Mouse (Mus musculus) MEL (cell line): ENCODE measurements at regions not wholly inside any gene's neighbourhood (a gene's known extent, or its start where the extent isn't known, plus 50 kb on each side); places are given as distances from the start of the nearest gene placed in this dataset.

Source experiments
- DNase-seq: peaks from one replicate; pipeline ENCODE4 v3.0.0; 2011; ENCODE audit warnings: low read depth, low spot score
- H3K27ac ChIP-seq: 2 replicates; pipeline ENCODE4 v1.5.1; 2012; ENCODE audit warnings: low read depth, mild to moderate bottlenecking, control low read depth, low read length, moderate library complexity; ENCODE audit not compliant: control insufficient read depth
- H3K27me3 ChIP-seq, 2 experiments: fragments of 150-350 bp in 1 of 2; sonication (generic) in 1 of 2; 2 replicates each; pipeline ENCODE4 v1.6.1; 2012; ENCODE audit warnings: low read length in 2 of 2, mild to moderate bottlenecking in 2 of 2, improper control_type of control experiment in 1 of 2, moderate library complexity in 1 of 2; ENCODE audit not compliant: insufficient read depth in 2 of 2, control insufficient read depth in 1 of 2
- H3K36me3 ChIP-seq, 2 experiments: 2 replicates each; pipeline ENCODE4 v1.6.1; 2012 to 2014; ENCODE audit warnings: low read length in 2 of 2, improper control_type of control experiment in 1 of 2, inconsistent platforms in 1 of 2, mild to moderate bottlenecking in 1 of 2; ENCODE audit not compliant: insufficient read depth in 2 of 2, control insufficient read depth in 1 of 2
- H3K4me1 ChIP-seq, 2 experiments: fragments of 150-350 bp in 1 of 2; sonication (generic) in 1 of 2; 2 replicates each; pipeline ENCODE4 v1.6.1; 2012; ENCODE audit warnings: low read length in 2 of 2, improper control_type of control experiment in 1 of 2, mild to moderate bottlenecking in 1 of 2; ENCODE audit not compliant: insufficient read depth in 2 of 2, control insufficient read depth in 1 of 2
- H3K4me3 ChIP-seq, 2 experiments: fragments of 150-350 bp in 1 of 2; sonication (generic) in 1 of 2; 2 replicates each; pipeline ENCODE4 v1.5.1; 2012; ENCODE audit warnings: low read depth in 2 of 2, low read length in 2 of 2, mild to moderate bottlenecking in 2 of 2, moderate library complexity in 2 of 2, control low read depth in 1 of 2, improper control_type of control experiment in 1 of 2; ENCODE audit not compliant: control insufficient read depth in 1 of 2, insufficient read depth in 1 of 2
- H3K79me2 ChIP-seq: 2 replicates; pipeline ENCODE4 v1.6.1; 2012; ENCODE audit warnings: mild to moderate bottlenecking, low read length, moderate library complexity; ENCODE audit not compliant: control insufficient read depth, poor library complexity, insufficient read depth
- H3K9ac ChIP-seq: 2 replicates; pipeline ENCODE4 v1.6.1; 2012; ENCODE audit warnings: low read depth, mild to moderate bottlenecking, control low read depth, low read length, moderate library complexity; ENCODE audit not compliant: control insufficient read depth, poor library complexity, severe bottlenecking
- H3K9me3 ChIP-seq: fragments of 150-350 bp; sonication (generic); replicated peaks from 2 replicates; pipeline ENCODE4 v1.6.1; 2012; ENCODE audit warnings: mild to moderate bottlenecking, low read length, improper control_type of control experiment, moderate library complexity; ENCODE audit not compliant: insufficient read depth
- CHD2 ChIP-seq: IDR thresholded peaks from 2 replicates; pipeline ENCODE4 v1.6.1; 2011; ENCODE audit warnings: low read length, improper control_type of control experiment
- ELF1 ChIP-seq: IDR thresholded peaks from 2 replicates; pipeline ENCODE4 v1.6.1; 2014; ENCODE audit warnings: low read depth, mild to moderate bottlenecking, inconsistent platforms, low read length, improper control_type of control experiment, moderate library complexity
- GATA1 ChIP-seq: IDR thresholded peaks from 2 replicates; pipeline ENCODE4 v1.6.1; 2011; ENCODE audit warnings: low read depth, low read length, improper control_type of control experiment
- JUND ChIP-seq: IDR thresholded peaks from 2 replicates; pipeline ENCODE4 v1.6.1; 2011; ENCODE audit warnings: low read depth, mild to moderate bottlenecking, improper control_type of control experiment, low read length
- MAX ChIP-seq: IDR thresholded peaks from 2 replicates; pipeline ENCODE4 v1.6.1; 2011; ENCODE audit warnings: low read length, improper control_type of control experiment
- MAZ ChIP-seq: IDR thresholded peaks from 2 replicates; pipeline ENCODE4 v1.6.1; 2012; ENCODE audit warnings: low read depth, mild to moderate bottlenecking, inconsistent platforms, low read length, improper control_type of control experiment
- MXI1 ChIP-seq: IDR thresholded peaks from 2 replicates; pipeline ENCODE4 v1.6.1; 2011; ENCODE audit warnings: mild to moderate bottlenecking, low read depth, low read length, improper control_type of control experiment
- MYB ChIP-seq: IDR thresholded peaks from 2 replicates; pipeline ENCODE4 v1.6.1; 2011; ENCODE audit warnings: mild to moderate bottlenecking, low read depth, low read length, improper control_type of control experiment
- MYC ChIP-seq: IDR thresholded peaks from 2 replicates; pipeline ENCODE4 v1.6.1; 2011; ENCODE audit warnings: low read depth, mild to moderate bottlenecking, low read length, improper control_type of control experiment, moderate library complexity
- NELFE ChIP-seq: IDR thresholded peaks from 2 replicates; pipeline ENCODE4 v1.6.1; 2011; ENCODE audit warnings: low read depth, low read length, improper control_type of control experiment
- POLR2A ChIP-seq, 2 experiments: IDR thresholded peaks; 2 replicates each; pipeline ENCODE4 v1.6.1; 2011 to 2012; ENCODE audit warnings: low read length in 2 of 2, mild to moderate bottlenecking in 2 of 2, control low read depth in 1 of 2, improper control_type of control experiment in 1 of 2, low read depth in 1 of 2, moderate library complexity in 1 of 2; ENCODE audit not compliant: control insufficient read depth in 1 of 2, insufficient read depth in 1 of 2, poor library complexity in 1 of 2
- POLR2AphosphoS2 ChIP-seq: IDR thresholded peaks from 2 replicates; pipeline ENCODE4 v1.6.1; 2011; ENCODE audit warnings: low read length, improper control_type of control experiment
- POLR2AphosphoS5 ChIP-seq: IDR thresholded peaks from 2 replicates; pipeline ENCODE4 v1.6.1; 2012; ENCODE audit warnings: low read depth, borderline replicate concordance, mild to moderate bottlenecking, inconsistent platforms, low read length, moderate library complexity, mixed read lengths
- RCOR1 ChIP-seq: IDR thresholded peaks from 2 replicates; pipeline ENCODE4 v1.6.1; 2012; ENCODE audit warnings: low read depth, mild to moderate bottlenecking, inconsistent platforms, low read length, improper control_type of control experiment
- SMC3 ChIP-seq: IDR thresholded peaks from 2 replicates; pipeline ENCODE4 v1.6.1; 2011; ENCODE audit warnings: low read depth, low read length, improper control_type of control experiment
- TAL1 ChIP-seq: IDR thresholded peaks from 2 replicates; pipeline ENCODE4 v1.6.1; 2012; ENCODE audit warnings: mild to moderate bottlenecking, inconsistent platforms, low read length, moderate library complexity, mixed read lengths
- TCF12 ChIP-seq: IDR thresholded peaks from 2 replicates; pipeline ENCODE4 v1.6.1; 2014; ENCODE audit warnings: low read depth, mild to moderate bottlenecking, inconsistent platforms, low read length, improper control_type of control experiment, moderate library complexity
- USF1 ChIP-seq: IDR thresholded peaks from 2 replicates; pipeline ENCODE4 v1.6.1; 2014; ENCODE audit warnings: low read depth, mild to moderate bottlenecking, inconsistent platforms, low read length, improper control_type of control experiment, moderate library complexity
- ZMIZ1 ChIP-seq: IDR thresholded peaks from 2 replicates; pipeline ENCODE4 v1.6.1; 2012; ENCODE audit warnings: low read depth, mild to moderate bottlenecking, inconsistent platforms, low read length, improper control_type of control experiment, moderate library complexity

DNA sequence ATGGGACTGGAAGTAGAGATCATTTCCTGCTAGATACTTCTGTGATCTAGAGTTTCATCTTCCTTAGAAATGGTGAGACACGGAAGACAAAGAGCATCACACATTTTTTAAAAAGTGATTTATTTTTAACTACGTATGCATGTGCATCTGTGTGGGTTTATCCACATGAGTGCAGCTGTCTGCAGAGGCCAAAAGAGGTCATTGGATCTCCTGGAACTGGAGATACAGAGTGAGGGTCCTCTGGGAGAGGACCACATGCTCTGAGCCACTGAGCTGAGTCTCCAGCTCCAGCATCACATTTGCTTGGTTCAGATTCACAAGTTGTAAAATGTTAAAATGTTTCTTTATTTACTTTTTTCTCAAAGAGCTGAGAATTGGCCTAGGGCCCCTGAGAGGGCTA lies 166.1 kb downstream of the Gas1 start:
- no peak overlapping the region for H3K4me3 ChIP-seq
- no peak overlapping the region for H3K9ac ChIP-seq
- no peaks in the 10 kb centered on the region for H3K9me3 ChIP-seq
- H3K79me2 ChIP-seq = no peaks in the 10 kb centered on the region
- H3K36me3 ChIP-seq = no peaks in the 10 kb centered on the region
- no peaks in the 10 kb centered on the region for H3K4me1 ChIP-seq
- no peak overlapping the region for H3K27ac ChIP-seq
- no peak for TF ChIP-seq MAX
- no peak for TF ChIP-seq SMC3
- TF ChIP-seq POLR2AphosphoS2 = no peak
- TF ChIP-seq NELFE = no peak
- TF ChIP-seq USF1 = no peak
- no peak for TF ChIP-seq ZMIZ1
- no peak for TF ChIP-seq JUND
- TF ChIP-seq POLR2AphosphoS5 = no peak
- no peak for TF ChIP-seq MYC
- no peak for TF ChIP-seq GATA1
- no peak for TF ChIP-seq POLR2A (IDR thresholded peaks at IDR 0.05; ENCODE audit: control insufficient read depth in 1 of 2, insufficient read depth in 1 of 2, low read depth in 1 of 2, low read length in 2 of 2, poor library complexity in 1 of 2)
- H3K27me3 ChIP-seq = no peaks in the 10 kb centered on the region
- DNase-seq = no peak

DNA sequence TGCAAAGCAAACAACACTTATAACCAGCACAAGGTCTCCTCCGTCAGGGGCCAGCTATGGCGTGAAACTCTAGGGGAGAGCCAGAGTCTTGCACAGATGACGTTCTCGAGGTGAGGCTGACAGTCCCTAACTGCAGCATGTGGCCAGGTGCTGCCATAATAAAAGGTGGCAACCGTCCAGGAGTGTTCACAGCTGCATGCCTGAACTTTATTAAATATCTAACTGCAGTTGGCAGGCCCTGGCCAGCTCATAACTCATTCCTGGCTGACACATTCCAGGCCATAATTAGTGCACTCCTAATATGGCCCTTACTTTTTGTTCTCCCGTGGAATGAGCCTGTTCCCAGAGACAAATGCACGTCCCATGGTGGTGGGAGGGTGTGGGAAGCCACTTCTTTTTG lies 169.6 kb downstream of the Gas1 start:
- H3K9ac ChIP-seq = no peak overlapping the region
- no peaks in the 10 kb centered on the region for H3K9me3 ChIP-seq
- no peaks in the 10 kb centered on the region for H3K36me3 ChIP-seq
- TF ChIP-seq MYC (no peak), POLR2A (IDR thresholded peaks at IDR 0.05; ENCODE audit: control insufficient read depth in 1 of 2, insufficient read depth in 1 of 2, low read depth in 1 of 2, low read length in 2 of 2, poor library complexity in 1 of 2) (no peak)
- TF ChIP-seq, all 39 proteins: peak for 0
- H3K4me1 ChIP-seq = no peaks in the 10 kb centered on the region
- DNase-seq = no peak
- no peaks in the 10 kb centered on the region for H3K27me3 ChIP-seq
- H3K79me2 ChIP-seq = no peaks in the 10 kb centered on the region
- no peak overlapping the region for H3K27ac ChIP-seq
- no peak overlapping the region for H3K4me3 ChIP-seq

DNA sequence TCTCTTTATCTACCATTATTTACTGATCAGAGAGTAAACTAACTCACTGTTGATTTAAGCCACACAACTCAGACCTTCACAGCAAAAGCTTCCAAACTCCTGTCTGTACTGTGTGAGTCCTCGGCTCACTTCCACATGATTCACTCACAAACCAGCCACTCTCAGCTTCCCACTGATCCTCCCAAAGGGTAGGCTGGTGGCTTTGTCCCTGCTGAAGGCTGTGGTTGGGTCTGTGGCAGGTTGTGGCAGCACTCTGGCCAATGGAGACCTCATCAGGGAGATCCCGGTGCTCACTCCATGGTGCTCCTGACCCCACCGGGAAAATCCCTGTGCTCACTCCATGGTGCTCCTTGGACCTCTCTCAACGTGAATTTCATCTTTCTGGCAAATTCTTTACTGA lies 170.1 kb downstream of the Gas1 start:
- Histone ChIP-seq H3K27ac (no peak overlapping the region), H3K4me3 (no peak overlapping the region), H3K36me3 (no peaks in the 10 kb centered on the region), H3K27me3 (no peaks in the 10 kb centered on the region), H3K79me2 (no peaks in the 10 kb centered on the region), H3K4me1 (no peaks in the 10 kb centered on the region), H3K9ac (no peak overlapping the region), H3K9me3 (no peaks in the 10 kb centered on the region)
- no peak for TF ChIP-seq MAZ
- no peak for TF ChIP-seq CHD2
- TF ChIP-seq MAX = no peak
- no peak for TF ChIP-seq USF1
- TF ChIP-seq ELF1 = no peak
- no peak for TF ChIP-seq MYB
- TF ChIP-seq RCOR1 = no peak
- no peak for TF ChIP-seq SMC3
- no peak for TF ChIP-seq TAL1
- TF ChIP-seq TCF12 = no peak
- no peak for TF ChIP-seq POLR2AphosphoS5
- TF ChIP-seq ZMIZ1 = no peak
- no peak for TF ChIP-seq POLR2A (IDR thresholded peaks at IDR 0.05; ENCODE audit: control insufficient read depth in 1 of 2, insufficient read depth in 1 of 2, low read depth in 1 of 2, low read length in 2 of 2, poor library complexity in 1 of 2)
- no peak for TF ChIP-seq MXI1
- no peak for DNase-seq
